In the genomic region with DNA sequence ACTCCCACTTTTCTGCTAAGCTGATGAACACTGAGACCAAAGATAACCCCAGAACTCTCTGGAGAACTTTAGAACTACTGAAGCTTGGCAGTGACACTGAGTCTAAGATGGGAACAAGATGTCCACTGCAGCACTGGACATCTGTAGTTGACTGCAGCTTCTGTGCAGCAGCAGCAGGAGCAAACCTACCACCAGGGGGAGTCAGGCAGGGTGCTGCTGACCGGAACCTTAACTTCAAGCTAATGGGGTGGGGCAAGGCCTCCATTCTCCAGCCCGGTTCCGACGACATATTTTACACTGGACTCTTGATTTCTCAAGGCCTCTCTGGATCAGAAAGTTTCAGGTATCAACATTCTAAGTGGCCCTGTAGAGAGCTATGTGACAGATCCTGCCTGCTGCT, we compare ENCODE assay signal across 9 mouse cellular contexts. TPM values are rescaled to one million over a fixed set of nuclear protein-coding genes. Genes with fewer than 3 reads are reported as not detected.
DNase-seq lines count a peak whose midpoint lies in the region; ATAC-seq lines count a peak whose summit lies in the region.
"Had no signal": no experiment of that assay in that cellular context is flagged by ENCODE, and none has a peak within 500 bp of the region (broad histone marks: within the 10 kb centered on the region; RNA-seq: fewer than 3 reads in every experiment).

No protein-coding gene starts in this region.

- H3K27me3 ChIP-seq in embryonic facial prominence, embryonic 14.5 days (replicated peaks; ENCODE audit: control insufficient read depth, insufficient read depth, low read length), result no peaks in the 10 kb centered on the region
- H3K27me3 ChIP-seq: limb, embryonic 12.5 days had no signal

- H3K4me3 ChIP-seq in embryonic facial prominence, embryonic 14.5 days (ENCODE audit: low read depth, low read length), result no peak overlapping the region
- H3K4me3 ChIP-seq: limb, embryonic 12.5 days had no signal

- peaks cover 49% of the 10 kb centered on the region for H3K36me3 ChIP-seq in embryonic facial prominence, embryonic 14.5 days (ENCODE audit: control insufficient read depth, insufficient read depth, low read length)

- no peak overlapping the region for H3K27ac ChIP-seq in embryonic facial prominence, embryonic 14.5 days (replicated peaks; ENCODE audit: low read depth, low read length)
- H3K27ac ChIP-seq: limb, embryonic 12.5 days had no signal

- 52% methylated on average over 4 of the region's 4 CpGs for WGBS in embryonic facial prominence, embryonic 14.5 days

- DNase-seq in gastrocnemius, postnatal 10 days, result peak; percentile 58
- no peak for DNase-seq in gastrocnemius, adult 8-10 months (ENCODE audit: low spot score in 2 of 2)
- DNase-seq in spleen, postnatal 4 days (ENCODE audit: low spot score in 2 of 2), result peak; percentile 55 to 80
- no peak for DNase-seq in spleen, postnatal 36 days (ENCODE audit: low spot score in 2 of 2)
- DNase-seq in embryonic facial prominence, embryonic 14.5 days (ENCODE audit: low spot score), result peak; percentile 16
- DNase-seq in lung, postnatal 36 days, result peak; percentile 63
- no peak for DNase-seq in ovary, postnatal 10 days (ENCODE audit: low spot score)

- H3K9ac ChIP-seq in embryonic facial prominence, embryonic 14.5 days (ENCODE audit: low read depth, low read length), result no peak overlapping the region

- ATAC-seq in embryonic facial prominence, embryonic 14.5 days (ENCODE audit: low read depth), result no peak
- ATAC-seq in erythroblast, adult 5-6 weeks (replicated peaks; ENCODE audit: low FRiP score, poor library complexity, severe bottlenecking), result no peak

- no peak overlapping the region for H3K4me2 ChIP-seq in embryonic facial prominence, embryonic 14.5 days (ENCODE audit: low read depth, low read length)
- H3K4me2 ChIP-seq: limb, embryonic 12.5 days had no signal

- peaks cover 19% of the 10 kb centered on the region for H3K4me1 ChIP-seq in embryonic facial prominence, embryonic 14.5 days (ENCODE audit: control insufficient read depth, insufficient read depth, low read length)

- no peaks in the 10 kb centered on the region for H3K9me3 ChIP-seq in embryonic facial prominence, embryonic 14.5 days (ENCODE audit: control insufficient read depth, low read length)
- H3K9me3 ChIP-seq: limb, embryonic 12.5 days had no signal

RNA-seq across cellular contexts. Expression of a gene that starts 3.4 kb away (rescaled TPM):
- total RNA-seq in gastrocnemius, postnatal 10 days (2021), result 10 to 100 TPM; 21.9 to 22.8 TPM
- total RNA-seq in gastrocnemius, adult 8-10 months (2022), result 10 to 100 TPM; 13.9 to 18.2 (median 14.5) TPM
- 30.6 and 36.3 TPM in 2 replicates for polyA plus RNA-seq in embryonic facial prominence, embryonic 14.5 days (2014; fragmentation: Nextera tagmentation; extraction: Ambion mirVana)
- total RNA-seq in erythroblast, adult 5-6 weeks (2015; ENCODE audit: low replicate concordance), result 1.3 and 4.4 TPM in 2 replicates
- 6.0 and 10.6 TPM in 2 replicates for total RNA-seq in erythroblast, adult 5-6 weeks (2017; ENCODE audit: low replicate concordance)

RNA-seq across cellular contexts. Expression of a gene that starts 3.5 kb away (rescaled TPM):
- 100 to 1,000 TPM; 415 to 419 TPM for total RNA-seq in gastrocnemius, postnatal 10 days (2021)
- total RNA-seq in gastrocnemius, adult 8-10 months (2022), result 100 to 1,000 TPM; 250 to 326 (median 272) TPM
- polyA plus RNA-seq in embryonic facial prominence, embryonic 14.5 days (2014; fragmentation: Nextera tagmentation; extraction: Ambion mirVana), result 667 and 701 TPM in 2 replicates
- 469 and 488 TPM in 2 replicates for total RNA-seq in erythroblast, adult 5-6 weeks (2015; ENCODE audit: low replicate concordance)
- 357 and 378 TPM in 2 replicates for total RNA-seq in erythroblast, adult 5-6 weeks (2017; ENCODE audit: low replicate concordance)

RNA-seq across cellular contexts. Expression of a gene that starts 4.4 kb away (rescaled TPM):
- total RNA-seq in gastrocnemius, postnatal 10 days (2021), result 10 to 100 TPM; 12.9 to 14.7 TPM
- 10 to 100 TPM in 3 of 4 experiments, 1 to 10 TPM in 1; 9.5 to 12.1 (median 11.6) TPM for total RNA-seq in gastrocnemius, adult 8-10 months (2022)
- 14.4 and 15.4 TPM in 2 replicates for polyA plus RNA-seq in embryonic facial prominence, embryonic 14.5 days (2014; fragmentation: Nextera tagmentation; extraction: Ambion mirVana)
- 2.1 and 6.1 TPM in 2 replicates for total RNA-seq in erythroblast, adult 5-6 weeks (2015; ENCODE audit: low replicate concordance)
- 7.4 and 7.6 TPM in 2 replicates for total RNA-seq in erythroblast, adult 5-6 weeks (2017; ENCODE audit: low replicate concordance)

RNA-seq across cellular contexts. Expression of a gene that starts 9.1 kb away (rescaled TPM):
- 10 to 100 TPM; 14.0 to 15.4 TPM for total RNA-seq in gastrocnemius, postnatal 10 days (2021)
- 10 to 100 TPM in 3 of 4 experiments, 1 to 10 TPM in 1; 9.5 to 14.7 (median 13.0) TPM for total RNA-seq in gastrocnemius, adult 8-10 months (2022)
- polyA plus RNA-seq in embryonic facial prominence, embryonic 14.5 days (2014; fragmentation: Nextera tagmentation; extraction: Ambion mirVana), result 31.2 and 34.3 TPM in 2 replicates
- total RNA-seq in erythroblast, adult 5-6 weeks (2015; ENCODE audit: low replicate concordance), result 14.4 and 16.9 TPM in 2 replicates
- 4.2 and 15.0 TPM in 2 replicates for total RNA-seq in erythroblast, adult 5-6 weeks (2017; ENCODE audit: low replicate concordance)

RNA-seq across cellular contexts. Expression of a gene that starts 9.2 kb away (rescaled TPM):
- total RNA-seq in gastrocnemius, postnatal 10 days (2021), result 10 to 100 TPM; 33.3 to 37.6 TPM
- total RNA-seq in gastrocnemius, adult 8-10 months (2022), result 10 to 100 TPM; 36.3 to 50.3 (median 43.0) TPM
- polyA plus RNA-seq in embryonic facial prominence, embryonic 14.5 days (2014; fragmentation: Nextera tagmentation; extraction: Ambion mirVana), result 42.9 and 50.8 TPM in 2 replicates
- 9.6 and 34.7 TPM in 2 replicates for total RNA-seq in erythroblast, adult 5-6 weeks (2015; ENCODE audit: low replicate concordance)
- total RNA-seq in erythroblast, adult 5-6 weeks (2017; ENCODE audit: low replicate concordance), result 17.5 and 20.1 TPM in 2 replicates

Comparison
In these comparisons a context has a peak if more than half of its experiments do, and no peak if none do; other contexts are left out.
1. DNase-seq: peak in gastrocnemius, postnatal 10 days (single experiment), spleen, postnatal 4 days (2 of 2), embryonic facial prominence, embryonic 14.5 days (single experiment) and lung, postnatal 36 days (single experiment); none in gastrocnemius, adult 8-10 months (0 of 2), spleen, postnatal 36 days (0 of 2) and ovary, postnatal 10 days (single experiment).